Mouse (Mus musculus) embryo, embryonic 9.5 days (tissue): Measurements from ENCODE around the gene Gm12248.

Experiments
- DNase-seq: peaks from one replicate; pipeline ENCODE4 v3.0.0-alpha.2; 2017; ENCODE audit errors: extremely low spot score

The Gm12248 gene

GRCm38 (mm10) chr11:58033635-58034034, 59.3 kb downstream of the Gm12248 start:
- no peak for DNase-seq

GRCm38 (mm10) chr11:58031176-58031575, 61.8 kb downstream of the Gm12248 start:
- no peak for DNase-seq

- no peak for DNase-seq
Measured at GRCm38 (mm10) chr11:58029869-58030268, 63.1 kb downstream of the Gm12248 start.

- no peak for DNase-seq
Measured at GRCm38 (mm10) chr11:58028981-58029380, 64.0 kb downstream of the Gm12248 start.

- no peak for DNase-seq
Measured at GRCm38 (mm10) chr11:58026860-58027259, 66.1 kb downstream of the Gm12248 start.

- DNase-seq = no peak
Measured at GRCm38 (mm10) chr11:58026337-58026736, 66.6 kb downstream of the Gm12248 start.

GRCm38 (mm10) chr11:58025881-58026280, 67.1 kb downstream of the Gm12248 start:
- no peak for DNase-seq

GRCm38 (mm10) chr11:58024671-58025070, 68.3 kb downstream of the Gm12248 start:
- no peak for DNase-seq

GRCm38 (mm10) chr11:58024271-58024670, 68.7 kb downstream of the Gm12248 start:
- no peak for DNase-seq

GRCm38 (mm10) chr11:58021618-58022017, 71.3 kb downstream of the Gm12248 start:
- DNase-seq = no peak

- DNase-seq = no peak
Measured at GRCm38 (mm10) chr11:58021095-58021494, 71.8 kb downstream of the Gm12248 start.

GRCm38 (mm10) chr11:58018701-58019100, 74.2 kb downstream of the Gm12248 start:
- no peak for DNase-seq

- DNase-seq = no peak
Measured at GRCm38 (mm10) chr11:58018287-58018686, 74.6 kb downstream of the Gm12248 start.

GRCm38 (mm10) chr11:58017422-58017821, 75.5 kb downstream of the Gm12248 start:
- DNase-seq = no peak

GRCm38 (mm10) chr11:58016371-58016770, 76.6 kb downstream of the Gm12248 start:
- DNase-seq = no peak

GRCm38 (mm10) chr11:58015339-58015738, 77.6 kb downstream of the Gm12248 start:
- no peak for DNase-seq

GRCm38 (mm10) chr11:58014604-58015003, 78.3 kb downstream of the Gm12248 start:
- no peak for DNase-seq
